Mouse (Mus musculus): Measurements from ENCODE around the gene Slc6a17. TPM values are rescaled to one million over a fixed set of nuclear protein-coding genes. Genes with fewer than 3 reads are reported as not detected.

Slc6a17 gene
- polyA plus RNA-seq, 1 experiment from 2014 or later = 1.7 TPM

GRCm38 (mm10) chr3:107433614-107434013 lies 84.2 kb downstream of the Slc6a17 start:
- Histone ChIP-seq H3K4me2 (replicated peaks; ENCODE audit: low read depth) (no peak overlapping the region), H3K9me3 (ENCODE audit: control insufficient read depth, low read length) (no peaks in the 10 kb centered on the region), H3K27me3 (ENCODE audit: control insufficient read depth, insufficient read depth, low read length) (no peaks in the 10 kb centered on the region), H3K36me3 (ENCODE audit: control insufficient read depth, insufficient read depth, low read length) (no peaks in the 10 kb centered on the region), H3K4me3 (ENCODE audit: low read depth, low read length) (no peak overlapping the region), H3K9ac (ENCODE audit: low read length) (no peak overlapping the region), H3K27ac (replicated peaks) (no peak overlapping the region), H3K4me1 (replicated peaks; ENCODE audit: control insufficient read depth, insufficient read depth) (no peaks in the 10 kb centered on the region)
- peak; percentile 54; the same call in 1 of the 2 replicates for ATAC-seq (ENCODE audit: low FRiP score, low TSS enrichment)
- WGBS = 29% methylated on average over 9 of the region's 9 CpGs
- no peak for DNase-seq (ENCODE audit: low spot score)
- TF ChIP-seq EP300 (optimal IDR thresholded peaks at IDR 0.05) = no peak
- TF ChIP-seq CTCF (IDR thresholded peaks at IDR 0.05; ENCODE audit: low read depth) = no peak

GRCm38 (mm10) chr3:107431268-107431667 lies 86.5 kb downstream of the Slc6a17 start:
- Histone ChIP-seq H3K36me3 (ENCODE audit: control insufficient read depth, insufficient read depth, low read length) (no peaks in the 10 kb centered on the region), H3K9ac (ENCODE audit: low read length) (no peak overlapping the region), H3K27ac (replicated peaks) (no peak overlapping the region), H3K4me1 (replicated peaks; ENCODE audit: control insufficient read depth, insufficient read depth) (no peaks in the 10 kb centered on the region), H3K27me3 (ENCODE audit: control insufficient read depth, insufficient read depth, low read length) (no peaks in the 10 kb centered on the region), H3K9me3 (ENCODE audit: control insufficient read depth, low read length) (no peaks in the 10 kb centered on the region), H3K4me2 (replicated peaks; ENCODE audit: low read depth) (no peak overlapping the region), H3K4me3 (ENCODE audit: low read depth, low read length) (no peak overlapping the region)
- DNase-seq (ENCODE audit: low spot score) = no peak
- no peak for ATAC-seq (ENCODE audit: low FRiP score, low TSS enrichment)
- TF ChIP-seq CTCF (IDR thresholded peaks at IDR 0.05; ENCODE audit: low read depth) (no peak), EP300 (optimal IDR thresholded peaks at IDR 0.05) (no peak)
- 32% methylated on average over 1 of the region's 1 CpGs for WGBS

- 64% methylated on average over 11 of the region's 11 CpGs for WGBS
- DNase-seq (ENCODE audit: low spot score) (no peak), ATAC-seq (ENCODE audit: low FRiP score, low TSS enrichment) (no peak)
- Histone ChIP-seq H3K27me3 (ENCODE audit: control insufficient read depth, insufficient read depth, low read length) (no peaks in the 10 kb centered on the region), H3K36me3 (ENCODE audit: control insufficient read depth, insufficient read depth, low read length) (no peaks in the 10 kb centered on the region), H3K9ac (ENCODE audit: low read length) (no peak overlapping the region), H3K27ac (replicated peaks) (no peak overlapping the region), H3K9me3 (ENCODE audit: control insufficient read depth, low read length) (no peaks in the 10 kb centered on the region), H3K4me3 (ENCODE audit: low read depth, low read length) (no peak overlapping the region), H3K4me2 (replicated peaks; ENCODE audit: low read depth) (no peak overlapping the region), H3K4me1 (replicated peaks; ENCODE audit: control insufficient read depth, insufficient read depth) (no peaks in the 10 kb centered on the region)
- TF ChIP-seq EP300 (optimal IDR thresholded peaks at IDR 0.05) (no peak), CTCF (IDR thresholded peaks at IDR 0.05; ENCODE audit: low read depth) (no peak)
Measured at GRCm38 (mm10) chr3:107424258-107425041, 93.4 kb downstream of the Slc6a17 start.

GRCm38 (mm10) chr3:107420156-107420555 lies 97.7 kb downstream of the Slc6a17 start:
- TF ChIP-seq CTCF (IDR thresholded peaks at IDR 0.05; ENCODE audit: low read depth) (no peak), EP300 (optimal IDR thresholded peaks at IDR 0.05) (no peak)
- no peaks in the 10 kb centered on the region for H3K9me3 ChIP-seq (ENCODE audit: control insufficient read depth, low read length)
- H3K9ac ChIP-seq (ENCODE audit: low read length) = no peak overlapping the region
- ATAC-seq (ENCODE audit: low FRiP score, low TSS enrichment) (no peak), DNase-seq (ENCODE audit: low spot score) (no peak)
- WGBS = 39% methylated on average over 2 of the region's 2 CpGs
- no peaks in the 10 kb centered on the region for H3K27me3 ChIP-seq (ENCODE audit: control insufficient read depth, insufficient read depth, low read length)
- H3K4me3 ChIP-seq (ENCODE audit: low read depth, low read length) = no peak overlapping the region
- no peak overlapping the region for H3K4me2 ChIP-seq (replicated peaks; ENCODE audit: low read depth)
- no peaks in the 10 kb centered on the region for H3K36me3 ChIP-seq (ENCODE audit: control insufficient read depth, insufficient read depth, low read length)
- H3K4me1 ChIP-seq (replicated peaks; ENCODE audit: control insufficient read depth, insufficient read depth) = no peaks in the 10 kb centered on the region
- H3K27ac ChIP-seq (replicated peaks) = no peak overlapping the region

Other genes with a start within 250 kb of the Slc6a17 start
- 186 and 189 TPM in 2 replicates for gene Lamtor5, start 239.2 kb downstream of the Slc6a17 start, polyA plus RNA-seq (2015; fragmentation: Nextera tagmentation; extraction: Ambion mirVana)
- gene Slc16a4, start 226.8 kb downstream of the Slc6a17 start, polyA plus RNA-seq (2015; fragmentation: Nextera tagmentation; extraction: Ambion mirVana) = 1.9 and 2.1 TPM in 2 replicates
- 6.0 and 6.6 TPM in 2 replicates for gene Rbm15, start 184.3 kb downstream of the Slc6a17 start, polyA plus RNA-seq (2015; fragmentation: Nextera tagmentation; extraction: Ambion mirVana)
- 0.12 and 0.17 TPM in 2 replicates for gene Kcnc4, start 58.5 kb downstream of the Slc6a17 start, polyA plus RNA-seq (2015; fragmentation: Nextera tagmentation; extraction: Ambion mirVana)
- gene Ubl4b, start 37.1 kb upstream of the Slc6a17 start, polyA plus RNA-seq (2015; fragmentation: Nextera tagmentation; extraction: Ambion mirVana) = not detected in 2 replicates
- not detected in 2 replicates for gene Alx3, start 77.0 kb upstream of the Slc6a17 start, polyA plus RNA-seq (2015; fragmentation: Nextera tagmentation; extraction: Ambion mirVana)
- not detected in 2 replicates for gene Gm10961, start 113.3 kb upstream of the Slc6a17 start, polyA plus RNA-seq (2015; fragmentation: Nextera tagmentation; extraction: Ambion mirVana)
- gene Strip1, start 113.7 kb upstream of the Slc6a17 start, polyA plus RNA-seq (2015; fragmentation: Nextera tagmentation; extraction: Ambion mirVana) = 25.4 and 26.1 TPM in 2 replicates
- 39.8 and 41.4 TPM in 2 replicates for gene Ahcyl1, start 178.5 kb upstream of the Slc6a17 start, polyA plus RNA-seq (2015; fragmentation: Nextera tagmentation; extraction: Ambion mirVana)
- 13.1 and 14.7 TPM in 2 replicates for gene Csf1, start 242.5 kb upstream of the Slc6a17 start, polyA plus RNA-seq (2015; fragmentation: Nextera tagmentation; extraction: Ambion mirVana)

Measured in stomach, postnatal 0 days (tissue).